Mouse (Mus musculus) lung, postnatal 10 days (tissue): ENCODE measurements around the gene Slc6a3.

Experiments used
- DNase-seq: peaks from one replicate; pipeline ENCODE4 v3.0.0; 2021

The Slc6a3 gene

DNA sequence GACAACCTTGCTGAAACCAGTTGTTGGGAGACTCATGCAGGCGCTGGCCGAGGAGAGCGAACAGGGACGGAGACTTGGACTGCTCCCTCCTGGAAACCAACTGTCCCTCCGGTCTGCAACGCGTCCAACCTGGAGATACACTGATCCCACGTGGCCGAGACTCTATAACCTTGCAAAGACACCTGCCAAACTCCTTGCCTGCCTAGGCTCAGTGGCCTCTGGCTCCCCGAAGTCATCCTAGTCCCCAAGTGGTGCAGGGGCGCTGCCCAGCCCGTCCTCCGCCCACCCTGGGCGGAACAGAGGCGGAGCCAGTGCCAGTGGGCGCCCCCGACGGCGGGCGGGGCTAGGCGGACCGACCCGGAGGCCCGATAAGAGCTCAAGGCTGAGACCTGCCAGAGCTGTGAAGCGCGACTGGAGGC is at the start of gene Slc6a3:
Gene Slc6a3 (plus strand): TSS at position 345 of the 419 bp plus-strand sequence.
- peak; percentile 52 for DNase-seq

DNA sequence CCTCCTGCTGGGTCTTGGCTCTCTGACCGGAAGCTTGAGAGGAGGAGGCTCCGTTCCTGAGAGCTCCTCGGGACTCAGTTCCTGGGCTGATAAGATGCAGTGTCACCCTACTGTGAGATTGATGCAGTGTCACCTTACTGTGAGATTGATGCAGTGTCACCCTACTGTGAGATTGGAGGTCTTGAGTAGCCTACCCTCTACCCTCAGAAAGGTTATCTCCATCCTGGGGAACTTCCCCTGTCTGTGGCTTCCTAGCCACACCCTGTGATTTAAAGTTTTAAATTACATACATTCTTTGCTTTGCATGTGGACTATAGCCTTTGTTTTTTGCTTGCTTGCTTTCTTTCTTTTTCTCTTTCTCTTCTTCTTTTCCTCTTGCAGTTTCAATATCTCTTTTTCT is 48.4 kb upstream of the Slc6a3 start:
- DNase-seq: no peak

DNA sequence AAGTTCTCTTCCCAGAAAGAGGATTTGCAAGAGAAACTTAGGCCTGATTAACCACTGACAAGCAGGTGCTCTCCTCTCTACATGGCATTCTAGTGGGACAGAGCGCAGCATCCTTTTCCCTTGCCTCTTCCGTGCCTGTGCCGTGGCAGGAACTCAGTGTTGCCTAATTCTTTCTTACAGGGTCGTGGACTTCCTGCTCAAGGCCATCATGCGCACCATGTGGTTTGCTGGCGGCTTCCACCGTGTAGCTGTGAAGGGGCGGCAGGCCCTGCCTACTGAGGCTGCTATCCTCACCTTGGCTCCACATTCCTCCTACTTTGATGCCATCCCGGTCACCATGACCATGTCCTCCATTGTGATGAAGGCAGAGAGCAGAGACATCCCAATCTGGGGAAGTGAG is 47.8 kb upstream of the Slc6a3 start:
- DNase-seq: no peak

DNA sequence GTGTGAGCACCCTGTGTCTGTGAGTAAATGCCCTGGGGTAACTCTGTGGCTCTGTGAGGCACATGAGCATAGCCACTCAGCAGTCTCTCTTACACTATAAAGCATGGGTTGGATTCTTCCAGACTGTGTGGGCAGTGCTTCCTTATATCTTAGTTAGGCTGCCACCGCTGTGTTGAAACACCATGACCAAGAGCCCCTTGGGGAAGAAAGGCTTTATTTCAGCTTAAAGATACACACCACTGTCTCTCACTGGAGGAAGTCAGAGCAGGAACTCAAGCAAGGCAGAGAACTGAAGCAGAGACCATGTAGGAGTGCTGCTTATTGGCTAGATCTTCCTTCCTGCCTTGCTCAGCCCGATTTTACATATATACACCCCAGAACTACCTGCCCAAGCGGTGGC is 46.6 kb upstream of the Slc6a3 start:
- no peak for DNase-seq

DNA sequence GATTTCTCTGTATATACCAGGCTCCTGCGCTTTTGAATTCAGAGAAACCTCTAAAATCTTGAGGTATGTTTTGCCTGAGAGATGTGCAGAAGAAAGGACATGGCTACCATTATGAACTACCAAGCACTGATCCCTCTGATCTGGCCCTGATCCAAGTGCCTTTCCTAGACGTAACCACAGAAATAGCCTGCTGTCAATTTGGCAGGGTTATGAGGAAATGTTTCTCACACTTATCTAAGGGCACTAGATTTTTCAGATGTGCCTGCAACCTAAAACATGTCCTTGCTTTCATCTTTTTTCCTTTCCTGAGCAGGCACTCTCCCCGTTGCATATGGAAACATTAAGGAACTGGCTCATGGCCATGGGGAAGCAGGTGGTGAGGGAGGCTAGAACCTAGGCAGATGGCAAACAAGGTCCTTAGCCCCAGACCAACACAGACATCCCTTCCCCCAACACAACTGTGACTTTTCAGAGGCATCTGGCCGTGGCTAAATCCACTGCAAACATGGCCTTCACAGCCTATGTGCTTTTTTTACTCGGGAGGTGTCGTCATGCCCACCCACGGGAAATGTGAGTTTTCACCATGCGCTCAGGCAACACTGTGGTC is 45.9 kb upstream of the Slc6a3 start:
- no peak for DNase-seq

DNA sequence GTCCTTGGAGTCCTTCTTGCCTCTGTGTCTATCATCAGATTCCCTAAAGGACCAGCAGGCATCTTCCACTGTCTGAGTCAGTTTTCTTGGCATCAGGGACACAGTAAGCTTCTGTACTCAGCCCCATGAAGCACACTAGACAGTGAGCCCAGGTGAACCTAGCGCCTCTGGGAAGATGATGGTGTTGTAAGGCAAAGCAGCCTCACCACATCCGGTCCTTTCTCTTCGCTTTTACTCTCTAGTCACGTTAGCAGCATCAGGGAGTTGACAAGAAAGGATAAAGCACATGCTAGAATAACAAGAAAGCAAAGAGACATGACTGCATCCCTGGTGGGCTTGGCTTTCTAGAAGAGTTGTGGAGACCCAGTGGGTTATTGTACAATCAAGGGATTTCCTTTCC is 43.4 kb upstream of the Slc6a3 start:
- DNase-seq: no peak

DNA sequence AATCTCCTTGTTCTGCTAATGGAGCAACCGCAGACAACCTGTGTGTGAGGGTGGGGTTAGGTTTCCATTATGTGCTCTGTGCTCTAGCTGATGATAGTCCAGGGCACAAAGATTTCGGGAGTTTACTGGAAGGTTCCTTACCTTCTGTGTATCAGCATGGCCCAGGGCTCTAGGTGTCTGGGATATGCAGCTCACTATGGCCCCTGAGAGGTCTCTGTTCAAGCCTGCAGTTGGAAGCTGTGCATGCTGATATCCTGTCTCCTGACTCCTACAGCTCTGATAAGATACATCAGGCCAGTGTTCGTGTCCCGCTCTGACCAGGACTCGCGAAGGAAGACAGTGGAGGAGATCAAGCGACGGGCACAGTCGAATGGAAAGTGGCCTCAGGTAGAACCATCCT is 42.0 kb upstream of the Slc6a3 start:
- DNase-seq: no peak

DNA sequence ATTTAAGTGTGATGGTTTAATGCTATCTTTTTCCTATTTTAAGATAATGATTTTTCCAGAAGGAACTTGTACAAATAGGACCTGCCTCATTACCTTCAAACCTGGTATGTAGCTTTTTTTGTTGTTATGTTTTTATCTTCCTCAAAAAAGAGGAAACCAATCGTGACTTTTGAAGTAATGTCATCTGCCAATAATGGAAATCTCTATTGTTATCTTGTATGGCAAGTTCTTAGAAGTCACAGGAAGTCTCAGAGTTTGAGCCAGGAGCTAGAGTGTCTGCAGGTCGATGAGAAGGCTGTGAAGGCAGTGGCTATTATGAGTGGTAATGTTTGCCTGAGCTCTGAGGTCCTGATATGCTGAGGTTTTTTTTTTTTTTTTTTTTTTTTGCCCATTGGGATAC is 40.4 kb upstream of the Slc6a3 start:
- no peak for DNase-seq

DNA sequence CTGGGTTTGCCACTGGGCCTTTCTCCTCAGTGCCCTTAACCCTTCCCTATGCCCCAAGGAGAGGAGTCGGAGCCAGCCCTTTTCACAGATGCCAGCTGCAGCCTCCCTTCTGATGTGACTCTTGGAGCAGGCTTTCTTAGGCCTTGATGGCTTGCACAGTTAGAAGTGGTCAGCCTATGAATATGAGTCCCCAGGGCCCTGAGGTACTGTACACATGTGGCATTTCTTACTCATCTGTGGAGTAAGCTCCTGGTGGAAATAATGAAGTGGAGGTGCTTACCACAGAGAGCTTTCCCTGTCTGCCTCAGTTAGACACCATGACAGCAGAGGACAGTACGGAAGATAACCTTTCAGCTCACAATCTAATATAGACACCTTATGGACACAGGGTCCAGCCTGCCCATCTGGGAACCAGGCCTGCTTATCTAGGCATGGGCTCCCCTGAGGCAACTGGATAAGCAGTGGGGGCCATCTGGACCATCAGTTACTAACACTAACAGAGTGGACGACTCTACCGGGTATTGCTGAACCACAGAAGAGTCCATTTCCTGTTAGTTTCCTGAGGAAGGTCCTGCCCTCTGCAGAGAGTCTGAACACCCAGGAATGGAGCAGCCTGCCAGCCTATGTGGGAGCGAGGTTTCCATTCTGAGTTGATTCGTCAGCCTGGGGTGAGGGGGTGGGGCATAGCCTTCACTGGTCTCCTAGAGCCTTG is 36.5 kb upstream of the Slc6a3 start:
- peak; percentile 64 for DNase-seq

DNA sequence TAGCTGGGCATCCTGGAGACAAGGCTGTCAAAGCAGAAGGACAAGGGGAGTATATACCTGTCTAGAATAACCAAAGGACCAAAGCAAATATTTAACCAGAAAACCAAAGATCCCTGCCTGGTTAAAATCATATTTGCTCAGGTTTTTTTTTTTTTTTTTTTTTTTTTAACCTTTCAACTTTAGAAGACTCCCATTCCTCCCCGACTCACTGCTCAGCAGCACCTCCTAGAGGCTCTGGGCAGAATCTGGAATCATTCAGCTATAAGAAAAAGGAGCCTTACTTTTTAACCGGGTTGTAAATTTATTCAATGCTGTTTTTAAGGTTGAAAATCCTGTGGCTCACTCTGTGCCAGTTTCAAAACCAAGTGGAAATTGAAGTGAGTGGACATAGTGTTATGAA is 33.8 kb upstream of the Slc6a3 start:
- peak; percentile 54 for DNase-seq

DNA sequence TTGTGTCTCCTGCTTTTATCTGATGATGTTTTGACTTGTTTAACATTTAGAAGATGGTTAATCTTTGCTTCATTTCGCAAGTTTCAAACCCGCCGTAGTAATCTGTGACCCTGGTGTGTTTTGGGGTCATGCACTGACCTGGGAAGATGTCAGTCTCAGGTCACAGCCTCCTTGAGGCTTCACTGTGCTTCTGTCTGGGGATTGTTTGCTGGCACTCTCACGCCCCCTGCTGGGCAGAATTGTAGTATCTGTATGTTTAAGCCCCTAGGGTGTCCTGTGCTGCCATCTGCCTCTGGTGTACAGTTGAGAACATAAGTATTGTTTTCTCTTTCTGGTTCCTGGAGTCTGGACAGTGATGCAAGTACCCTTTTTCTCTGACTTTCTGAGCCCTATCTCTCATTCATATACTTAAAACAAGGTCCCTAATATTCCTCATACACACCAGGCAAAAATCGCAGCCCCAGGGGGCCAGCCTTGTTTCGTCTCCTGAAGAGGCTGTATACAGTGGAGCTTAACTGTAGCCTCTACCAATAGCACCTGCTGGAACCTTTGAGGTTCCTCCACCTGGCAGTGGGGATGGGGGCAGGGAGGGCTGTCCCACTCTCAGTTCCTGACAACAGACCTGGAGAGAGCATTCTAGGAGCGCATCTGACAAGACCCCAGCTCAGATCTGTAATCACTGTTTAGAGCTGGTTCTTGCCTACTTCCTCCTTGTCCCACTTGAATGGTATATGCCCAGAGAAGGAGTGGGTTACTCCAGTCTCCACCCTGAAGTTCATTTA is 30.7 kb upstream of the Slc6a3 start:
- DNase-seq: peak; percentile 86

DNA sequence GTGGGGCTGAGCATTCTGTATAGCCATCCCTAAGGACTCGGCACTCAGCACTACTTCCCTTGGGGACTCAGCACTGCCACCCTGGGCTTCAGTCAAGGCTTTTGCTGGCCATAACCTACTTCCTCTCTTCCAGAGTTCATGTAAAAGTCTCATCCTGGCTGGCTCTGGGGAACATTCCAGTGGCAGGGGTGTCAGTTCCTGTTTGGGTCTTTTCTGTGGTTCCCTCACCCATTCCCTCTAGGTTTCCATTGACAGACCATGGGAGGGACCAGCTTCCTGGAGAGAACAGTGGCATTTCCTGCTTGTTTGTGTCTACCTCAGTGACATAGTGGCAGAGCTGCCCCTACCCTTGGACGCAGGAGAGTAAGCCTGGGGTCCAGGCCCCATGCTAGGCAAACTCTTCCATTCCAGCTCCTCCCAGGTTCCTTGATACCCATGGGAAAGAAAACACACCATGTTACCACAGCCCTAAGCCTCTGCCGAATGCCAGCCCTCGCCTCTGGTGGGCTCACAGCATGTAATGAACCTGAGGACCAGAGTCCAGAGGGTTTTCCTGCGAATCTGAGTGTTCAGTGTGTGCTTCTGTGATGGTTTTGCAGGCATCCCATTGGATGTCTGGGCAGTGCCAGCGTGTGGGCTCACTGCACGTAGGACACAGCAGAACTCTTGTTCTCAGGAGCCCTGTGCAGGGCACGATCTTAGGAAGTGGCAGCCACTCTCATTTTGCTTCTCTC is 27.6 kb upstream of the Slc6a3 start:
- peak; percentile 68 for DNase-seq

DNA sequence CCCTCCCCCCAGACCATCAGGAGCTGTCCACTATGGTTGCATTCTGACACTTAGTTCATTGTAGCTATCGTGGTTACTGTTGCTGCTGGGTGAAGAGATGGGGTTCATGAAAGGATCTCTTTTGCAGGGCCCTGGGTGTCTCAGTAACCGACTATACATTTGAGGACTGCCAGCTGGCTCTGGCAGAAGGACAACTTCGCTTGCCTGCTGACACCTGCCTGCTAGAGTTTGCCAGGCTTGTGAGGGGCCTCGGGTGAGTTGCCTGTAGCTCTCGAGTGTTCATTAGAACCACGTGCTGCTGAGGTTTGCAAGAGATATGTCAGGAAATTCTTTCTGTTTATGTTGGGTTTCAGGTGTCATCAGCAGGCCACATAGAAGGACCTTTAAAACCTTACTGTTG is 26.7 kb upstream of the Slc6a3 start:
- no peak for DNase-seq

DNA sequence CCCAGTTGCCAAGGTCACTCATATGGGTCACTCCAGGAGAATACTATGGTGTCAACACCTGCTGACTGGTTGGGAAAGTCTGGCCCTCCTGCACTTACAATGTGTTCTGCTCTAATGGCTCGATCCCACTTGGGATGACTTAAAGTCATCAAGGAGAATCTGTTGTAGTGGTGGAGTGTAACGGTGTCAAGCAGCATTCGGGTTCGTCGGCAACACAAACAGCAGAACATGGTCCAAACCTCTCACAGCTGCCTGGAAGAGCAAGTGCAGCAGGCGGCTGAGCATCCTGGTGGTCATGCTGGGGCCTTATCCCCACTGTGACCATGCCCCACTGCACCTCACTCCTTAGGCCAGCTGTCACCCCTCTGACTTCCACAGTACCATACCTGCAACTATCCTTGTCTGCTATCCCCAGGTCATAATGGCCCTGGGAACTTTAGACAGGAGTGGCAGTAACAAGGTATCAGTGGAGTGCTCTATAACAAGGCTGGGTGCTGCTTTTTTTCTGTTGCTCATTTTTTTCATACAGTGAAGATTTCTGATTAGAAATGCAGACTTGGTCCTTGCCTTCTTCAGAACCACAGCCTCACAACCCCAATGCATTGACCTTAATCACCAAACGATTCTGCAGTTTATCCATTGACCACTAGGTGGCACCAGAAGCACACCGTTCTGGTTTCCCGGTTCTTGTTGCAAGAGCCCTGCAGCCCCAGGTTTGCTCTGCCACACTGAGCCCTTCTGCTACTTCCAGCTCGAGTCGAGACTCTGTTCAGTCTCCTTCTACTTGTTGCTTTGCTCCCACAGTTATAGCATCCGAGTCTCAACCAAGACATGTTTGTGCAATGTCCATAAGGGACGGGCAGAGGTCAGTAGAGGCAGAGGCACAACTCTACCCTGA is 23.5 kb upstream of the Slc6a3 start:
- peak; percentile 83 for DNase-seq

DNA sequence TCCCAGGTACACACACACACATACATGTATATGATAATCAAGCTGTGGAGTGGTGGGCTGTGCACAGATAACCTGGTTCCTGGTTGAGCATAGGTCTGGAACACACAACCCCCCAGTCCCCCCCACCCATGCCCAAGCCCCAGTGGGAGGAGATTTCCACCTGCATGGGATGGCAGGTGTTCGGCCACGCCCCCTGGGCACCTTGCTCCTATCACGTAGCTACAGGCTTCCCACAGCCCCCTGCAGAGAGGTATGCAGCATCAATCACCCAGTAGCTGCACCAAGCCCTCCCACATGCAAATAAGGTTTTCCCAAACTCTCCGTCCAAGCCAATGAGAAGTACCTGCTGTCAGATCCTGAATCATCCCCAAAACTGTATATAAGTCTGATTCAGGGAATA is 19.7 kb upstream of the Slc6a3 start:
- DNase-seq: no peak

DNA sequence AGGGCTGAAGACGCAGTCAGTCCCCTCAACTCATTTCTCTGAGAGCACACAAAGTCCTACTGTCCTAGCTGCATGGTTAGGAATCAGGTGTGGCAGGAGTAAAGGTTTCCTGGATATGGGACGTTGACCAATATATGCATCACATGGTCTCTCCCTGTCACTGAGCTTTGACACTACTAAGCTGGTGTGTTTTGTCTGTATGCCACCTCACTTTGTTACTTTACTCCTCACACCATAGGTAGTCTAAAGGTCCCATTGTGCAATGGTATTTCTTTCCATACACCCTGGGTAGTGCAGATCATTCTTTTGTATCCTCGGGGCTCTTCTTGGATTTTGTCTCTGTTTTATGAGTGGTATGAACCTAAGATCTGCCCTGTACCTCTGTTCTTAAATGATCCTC is 2.8 kb upstream of the Slc6a3 start:
- no peak for DNase-seq

DNA sequence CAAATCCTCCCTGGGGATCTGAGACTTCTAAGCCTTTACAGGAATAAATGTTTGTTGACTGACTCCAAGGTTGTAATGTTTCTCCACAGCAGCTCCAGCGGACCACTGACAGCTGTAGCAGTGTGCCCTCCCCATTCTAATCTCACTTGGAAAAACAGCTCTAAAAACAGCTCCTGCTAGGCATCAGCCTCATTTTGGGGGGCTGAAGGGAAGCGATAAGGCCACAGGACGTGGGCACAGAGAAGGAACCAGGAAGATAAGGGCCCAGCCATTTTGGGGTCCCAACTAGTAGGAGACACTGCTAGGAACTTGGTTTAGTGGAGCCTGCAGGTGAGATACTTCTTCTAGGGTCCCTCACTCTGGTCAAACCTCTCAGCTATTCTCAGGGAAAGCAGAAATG is 1.3 kb upstream of the Slc6a3 start:
- no peak for DNase-seq

DNA sequence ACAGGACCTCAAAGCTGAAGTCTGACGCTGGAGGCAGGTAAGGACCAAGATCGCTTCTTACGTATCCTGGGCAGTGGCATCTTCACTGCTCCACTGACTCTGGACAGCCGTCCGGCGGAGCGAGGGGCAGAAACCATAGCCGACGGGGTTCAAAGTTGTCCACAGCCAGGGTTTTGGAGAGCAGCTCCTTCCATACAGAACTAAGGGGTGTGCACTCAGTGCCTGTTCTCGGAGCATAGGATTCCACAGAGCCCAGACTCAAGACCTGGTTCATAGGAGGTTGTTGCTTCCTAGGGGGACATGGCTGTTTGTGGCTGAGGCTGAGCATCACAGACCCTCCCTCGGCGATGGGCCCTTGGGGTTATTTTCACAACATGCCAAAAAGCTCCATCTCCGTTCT is 277 bp downstream of the Slc6a3 start:
- DNase-seq: no peak

DNA sequence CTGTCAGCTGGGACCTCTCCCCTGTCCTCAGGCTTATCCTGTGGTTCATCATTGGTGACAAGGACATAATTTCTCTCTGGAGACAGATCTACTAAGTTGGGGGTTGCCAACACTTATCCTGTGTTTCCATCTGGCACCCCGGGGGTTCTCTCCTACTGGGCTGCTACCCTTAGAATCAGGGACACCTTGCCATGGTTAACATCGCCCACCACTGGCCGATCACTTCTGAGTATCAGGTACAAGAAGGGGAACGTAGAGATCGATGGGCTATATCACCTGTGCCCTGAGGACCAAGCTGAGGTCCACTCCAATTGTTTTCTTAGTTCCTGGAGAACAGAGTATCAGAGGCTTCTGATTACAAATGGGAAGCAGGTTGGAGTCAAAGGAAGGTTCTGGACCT is 27.7 kb downstream of the Slc6a3 start:
- DNase-seq: no peak

DNA sequence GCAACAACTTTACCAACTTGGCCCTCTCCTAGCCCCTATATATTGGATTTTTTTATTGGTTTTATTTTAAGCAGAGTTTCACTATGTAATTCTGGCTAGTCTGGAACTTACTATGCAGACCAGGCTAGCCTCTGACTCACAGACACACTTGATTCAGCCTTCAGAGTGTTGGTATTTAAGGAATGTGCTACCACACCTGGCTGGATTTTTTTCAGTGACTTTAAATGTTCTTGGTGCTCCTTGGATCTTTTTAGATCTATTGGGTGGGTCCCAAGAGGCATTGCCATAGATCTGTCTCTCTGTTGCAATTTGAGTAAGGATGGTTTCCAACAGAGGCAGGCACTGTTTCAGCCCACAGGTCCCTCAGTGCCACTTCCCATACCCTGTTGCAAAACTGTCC is 38.5 kb downstream of the Slc6a3 start:
- DNase-seq: no peak

DNA sequence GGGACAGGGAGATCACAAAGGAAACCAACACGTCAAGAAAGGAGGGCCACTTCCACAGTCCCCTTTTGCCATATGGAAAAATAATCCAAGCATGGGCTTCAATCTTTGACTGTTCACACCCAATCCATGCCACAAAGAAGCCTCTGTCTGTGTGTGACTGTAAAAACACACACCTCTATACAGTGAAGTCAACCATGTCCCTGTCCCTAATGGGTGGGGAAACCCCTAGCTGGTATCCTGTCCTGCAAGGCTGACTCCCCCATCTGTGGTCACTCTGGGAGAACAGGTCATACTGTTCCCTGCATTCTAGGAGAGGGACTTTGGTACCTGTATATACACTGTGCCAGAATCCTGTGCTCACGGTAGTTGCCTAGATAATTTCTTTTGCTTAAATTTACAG is 40.7 kb downstream of the Slc6a3 start:
- DNase-seq: no peak

DNA sequence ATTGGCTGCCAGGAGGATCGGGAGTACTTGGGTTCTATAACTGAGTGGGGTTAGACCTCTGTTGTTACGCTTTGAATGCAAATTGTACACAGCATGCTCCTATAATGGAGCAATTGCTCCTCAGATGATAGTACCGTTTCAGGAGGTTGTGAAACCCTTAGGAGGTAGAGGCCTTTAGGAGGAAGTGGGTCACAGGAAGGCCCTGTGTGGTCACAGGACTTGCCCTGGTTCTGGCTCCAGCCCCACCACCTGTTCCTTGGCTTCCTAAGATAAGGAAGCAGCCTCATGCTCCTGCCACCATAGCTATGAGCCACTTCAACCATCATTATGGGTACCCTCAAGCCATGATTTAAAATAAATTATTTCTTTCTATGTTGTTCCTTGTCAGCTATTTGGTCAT is 54.9 kb downstream of the Slc6a3 start:
- no peak for DNase-seq
